Mouse (Mus musculus): ENCODE data around the gene St7.

The St7 gene

DNA sequence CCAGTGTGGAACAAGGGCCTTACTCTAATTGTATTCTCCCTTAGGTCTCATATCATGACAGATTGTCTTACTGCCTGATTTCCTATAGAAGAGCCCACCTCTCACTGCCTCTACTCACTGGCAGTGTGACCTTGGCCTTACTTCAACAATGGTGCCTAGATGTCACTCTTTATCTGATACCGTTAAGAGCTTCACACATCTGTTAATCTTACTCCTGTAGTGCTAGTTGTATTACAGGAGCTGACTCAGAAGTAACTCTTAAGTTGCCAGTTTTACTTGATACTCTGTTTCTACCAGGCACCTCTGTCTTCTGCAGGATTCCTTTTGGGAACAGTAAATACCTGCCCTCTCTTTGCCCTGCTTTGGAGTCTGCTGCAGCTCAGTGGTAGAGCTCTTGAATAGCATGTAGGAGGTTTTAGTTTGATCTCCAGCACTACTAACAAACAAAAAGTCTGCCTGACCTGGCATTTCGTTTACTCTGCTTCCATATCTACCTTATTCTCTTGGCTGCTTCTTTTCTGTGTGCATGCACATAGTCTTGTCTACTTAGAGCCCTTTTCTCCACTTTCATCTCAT lies 121.4 kb downstream of the St7 start:
- ATAC-seq (ENCODE audit: low TSS enrichment), result no peak

- ATAC-seq (ENCODE audit: low TSS enrichment), result peak; percentile 65
Observed at GRCm38 (mm10) chr6:17816865-17817435, 124.2 kb downstream of the St7 start.

GRCm38 (mm10) chr6:17823614-17824013 lies 130.9 kb downstream of the St7 start:
- ATAC-seq (ENCODE audit: low TSS enrichment), result no peak

- no peak for ATAC-seq (ENCODE audit: low TSS enrichment)
Observed at GRCm38 (mm10) chr6:17824735-17825134, 132.0 kb downstream of the St7 start.

GRCm38 (mm10) chr6:17828382-17828781 lies 135.6 kb downstream of the St7 start:
- 0 out of 2 replicates have a peak, but pooled peaks have one; percentile 39 for ATAC-seq (ENCODE audit: low TSS enrichment)

DNA sequence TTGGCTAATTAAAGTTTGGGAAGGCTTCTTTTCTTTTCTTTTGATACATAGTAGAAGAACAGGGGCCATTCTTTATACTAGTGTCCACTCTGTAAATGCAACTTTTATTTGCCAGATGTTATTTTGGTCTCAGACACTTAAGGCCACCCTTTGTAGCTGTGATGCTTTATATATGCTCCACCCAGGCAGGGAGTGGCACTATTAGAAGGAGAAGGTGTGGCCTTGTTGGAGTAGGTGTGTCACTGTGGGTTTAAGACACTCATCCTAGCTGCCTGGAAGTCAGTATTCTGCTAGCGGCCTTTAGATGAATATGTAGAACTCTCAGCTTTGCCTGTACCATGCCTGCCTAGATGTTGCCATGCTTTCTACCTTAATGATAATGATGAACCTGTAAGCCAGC lies 137.2 kb downstream of the St7 start:
- no peak for ATAC-seq (ENCODE audit: low TSS enrichment)

DNA sequence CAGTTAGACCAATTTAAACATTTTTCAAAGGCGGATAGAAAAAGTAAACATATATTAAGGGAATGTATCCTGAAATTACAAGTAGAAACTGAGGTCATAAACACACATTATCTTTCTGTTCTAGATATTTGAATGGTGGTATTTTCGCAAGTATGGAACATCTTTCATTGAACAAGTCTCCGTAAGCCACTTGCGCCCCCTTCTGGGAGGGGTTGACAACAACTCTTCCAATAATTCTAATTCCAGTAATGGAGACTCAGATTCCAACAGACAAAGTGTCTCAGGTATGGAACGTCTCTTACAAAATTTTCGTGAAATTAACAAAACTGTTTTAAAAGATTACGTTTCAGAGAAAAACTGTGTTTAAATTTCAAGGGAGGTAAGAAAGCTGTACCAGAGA lies 141.8 kb downstream of the St7 start:
- ATAC-seq (ENCODE audit: low TSS enrichment), result peak; percentile 66

GRCm38 (mm10) chr6:17835693-17836092 lies 143.0 kb downstream of the St7 start:
- ATAC-seq (ENCODE audit: low TSS enrichment), result no peak

DNA sequence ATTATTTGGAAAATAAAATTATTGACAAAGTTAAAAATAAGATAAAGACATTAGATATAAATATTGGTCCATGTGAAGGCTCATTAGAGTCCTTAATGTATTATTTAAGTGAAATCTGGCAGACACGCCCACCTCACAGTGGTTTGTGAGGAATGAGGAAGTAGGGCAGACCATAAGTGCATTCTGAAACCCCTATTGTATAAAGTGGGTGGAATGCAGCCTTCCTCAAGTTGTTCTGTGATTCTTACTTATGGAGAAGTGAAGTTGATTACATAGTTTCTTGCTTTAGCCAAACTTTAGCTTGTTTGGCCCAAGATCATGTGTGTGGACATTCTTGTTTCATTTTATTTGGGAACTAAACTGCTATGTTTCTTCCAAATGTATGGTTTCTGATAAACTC lies 144.9 kb downstream of the St7 start:
- ATAC-seq (ENCODE audit: low TSS enrichment), result no peak

DNA sequence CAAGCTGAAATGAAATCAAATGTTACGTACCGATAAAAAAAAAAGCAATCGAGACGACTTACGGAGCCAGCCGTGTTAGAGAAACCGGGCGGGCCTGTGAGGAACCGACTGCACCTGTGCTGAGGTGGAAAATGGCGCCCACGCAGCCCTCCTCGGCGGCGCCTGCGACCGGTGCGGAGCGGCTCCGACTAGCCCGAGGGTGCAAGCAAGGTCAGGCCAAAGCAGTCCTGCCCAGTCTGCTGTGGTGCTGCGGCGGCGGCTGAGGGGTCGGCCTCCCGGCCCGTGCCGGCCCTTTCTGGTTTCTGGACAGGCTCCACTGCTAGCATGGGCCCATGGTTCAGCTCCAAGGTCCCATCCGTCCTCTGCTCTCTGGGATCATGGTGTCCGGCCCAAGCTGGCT lies 147.7 kb downstream of the St7 start:
- no peak for ATAC-seq (ENCODE audit: low TSS enrichment)

DNA sequence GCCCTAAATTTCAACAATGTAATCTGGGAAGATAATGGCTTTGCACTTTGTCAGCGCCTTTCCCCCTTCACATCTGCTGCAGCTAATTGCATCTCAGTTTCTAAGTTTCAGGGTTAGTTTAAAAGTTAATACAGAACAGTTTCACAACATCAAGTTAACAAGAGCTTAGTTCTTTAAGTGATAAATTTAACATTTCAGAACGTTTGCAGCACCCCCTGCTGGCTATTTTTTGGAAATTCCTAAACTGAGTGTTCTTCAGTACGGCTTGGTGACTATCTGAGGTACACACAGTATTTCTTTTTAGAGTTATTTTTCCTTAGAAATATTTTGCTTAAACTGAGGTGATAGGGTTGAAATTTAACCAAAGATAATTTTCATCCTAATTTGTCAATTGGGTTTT lies 150.0 kb downstream of the St7 start:
- peak; percentile 64 for ATAC-seq (ENCODE audit: low TSS enrichment)

GRCm38 (mm10) chr6:17851316-17851715 lies 158.6 kb downstream of the St7 start:
- no peak for ATAC-seq (ENCODE audit: low TSS enrichment)

- ATAC-seq (ENCODE audit: low TSS enrichment), result no peak
Observed at GRCm38 (mm10) chr6:17853587-17854274, 161.0 kb downstream of the St7 start.

DNA sequence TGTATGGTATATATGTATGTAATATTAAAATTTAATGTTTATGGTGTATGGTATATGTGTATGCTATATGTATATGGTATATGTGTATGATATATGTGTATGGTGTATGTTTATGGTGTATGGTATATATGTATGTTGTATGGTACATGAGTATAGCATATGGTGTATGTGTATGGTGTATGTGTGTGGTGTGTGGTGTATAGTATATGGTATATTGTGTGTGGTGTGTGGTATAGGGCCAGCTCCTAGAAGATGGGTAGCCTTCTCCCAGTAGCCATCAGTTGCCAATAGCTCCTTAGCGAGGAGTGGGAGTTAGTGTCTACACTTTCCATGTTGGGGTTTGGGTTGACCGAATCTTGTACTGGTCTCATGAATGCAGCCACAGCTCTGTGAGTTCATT lies 162.9 kb downstream of the St7 start:
- no peak for ATAC-seq (ENCODE audit: low TSS enrichment)

GRCm38 (mm10) chr6:17859564-17859963 lies 166.8 kb downstream of the St7 start:
- ATAC-seq (ENCODE audit: low TSS enrichment), result peak; percentile 87

DNA sequence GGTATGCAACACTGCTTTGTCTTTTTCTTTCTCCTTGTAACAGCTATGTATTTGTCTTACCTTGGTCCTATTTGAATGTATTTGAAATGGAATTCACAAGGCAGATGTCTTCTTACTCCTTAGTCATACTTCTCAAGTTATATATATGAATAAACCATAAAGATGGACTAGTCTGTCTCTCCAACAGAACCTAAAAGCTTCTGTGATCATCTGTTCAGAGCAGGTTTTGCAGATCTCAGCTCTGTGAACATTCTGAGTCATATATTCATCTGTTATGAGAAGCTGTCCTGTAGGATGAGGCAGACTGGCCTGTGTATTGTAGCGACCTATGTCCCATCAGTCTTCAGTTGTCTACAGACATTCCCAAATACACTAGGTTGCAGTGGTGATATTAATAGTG lies 167.7 kb downstream of the St7 start:
- peak; percentile 83 for ATAC-seq (ENCODE audit: low TSS enrichment)

DNA sequence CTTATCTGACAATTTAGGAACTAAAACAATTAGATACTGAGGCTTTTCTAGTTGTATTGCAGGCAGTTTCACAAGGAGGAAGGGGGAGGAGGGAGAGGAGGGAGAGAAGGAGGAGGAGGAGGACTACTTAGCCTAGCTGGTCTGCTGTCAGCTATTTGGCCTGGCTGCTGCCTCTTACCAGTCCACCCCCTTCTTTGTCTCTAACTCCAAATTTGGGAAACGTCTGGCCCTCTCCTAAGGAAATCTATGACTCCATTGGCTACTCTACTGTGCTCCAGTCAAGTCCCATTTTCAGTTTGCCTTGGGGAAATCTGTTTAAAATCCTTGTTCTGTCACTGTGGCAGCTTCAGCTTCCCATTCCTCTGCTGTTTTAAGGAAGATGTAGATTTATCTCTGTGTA lies 175.1 kb downstream of the St7 start:
- peak; percentile 83 for ATAC-seq (ENCODE audit: low TSS enrichment)

- no peak for ATAC-seq (ENCODE audit: low TSS enrichment)
Observed at GRCm38 (mm10) chr6:17871831-17872372, 179.2 kb downstream of the St7 start.

DNA sequence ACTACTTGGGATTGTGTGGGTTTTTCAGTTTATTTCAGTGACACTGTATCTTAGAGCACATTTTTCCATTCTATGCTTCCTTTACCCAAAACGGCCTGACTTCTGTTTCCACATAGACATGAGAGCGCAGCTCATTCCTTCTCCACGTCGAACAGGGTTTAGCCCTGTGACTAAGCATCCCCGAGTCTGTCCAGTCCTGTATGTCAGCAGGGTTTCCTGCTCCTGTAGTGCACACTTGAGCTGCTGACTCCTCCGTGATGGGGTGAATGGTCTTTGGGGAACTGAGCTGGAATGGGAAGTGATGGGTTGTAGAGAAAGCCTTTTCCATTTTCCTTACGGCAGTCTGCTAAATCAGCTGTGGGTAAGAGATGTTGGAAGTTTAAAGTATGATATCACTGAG lies 182.9 kb downstream of the St7 start:
- ATAC-seq (ENCODE audit: low TSS enrichment), result peak; percentile 75

GRCm38 (mm10) chr6:17876023-17876613 lies 183.4 kb downstream of the St7 start:
- ATAC-seq (ENCODE audit: low TSS enrichment), result peak; percentile 71

DNA sequence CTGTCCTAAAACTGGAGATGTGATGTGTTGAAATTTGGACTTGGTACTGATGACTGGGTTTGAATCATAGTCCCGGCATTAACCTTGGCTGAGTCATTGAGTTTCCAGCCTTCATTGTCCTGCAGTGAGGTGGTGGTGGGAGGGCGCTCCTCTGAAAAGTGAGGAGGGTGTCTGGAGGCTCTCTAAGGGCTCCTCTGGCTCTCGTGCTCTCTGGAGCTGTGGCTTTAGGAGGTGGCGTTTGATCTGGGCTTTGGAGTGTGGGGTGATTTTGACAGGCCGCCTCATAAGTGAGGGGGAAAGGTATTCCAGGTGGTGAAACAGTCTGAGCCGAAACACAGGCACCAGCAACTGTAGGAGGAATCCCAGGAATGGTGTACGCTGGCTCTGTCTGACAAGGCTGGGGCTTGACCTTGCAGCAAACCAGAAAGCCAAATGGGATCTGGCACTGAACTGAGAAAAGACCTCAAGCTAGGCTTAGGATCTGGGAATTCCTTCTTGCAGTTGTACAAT lies 184.0 kb downstream of the St7 start:
- peak; percentile 32; the same call in 1 of the 2 replicates for ATAC-seq (ENCODE audit: low TSS enrichment)

DNA sequence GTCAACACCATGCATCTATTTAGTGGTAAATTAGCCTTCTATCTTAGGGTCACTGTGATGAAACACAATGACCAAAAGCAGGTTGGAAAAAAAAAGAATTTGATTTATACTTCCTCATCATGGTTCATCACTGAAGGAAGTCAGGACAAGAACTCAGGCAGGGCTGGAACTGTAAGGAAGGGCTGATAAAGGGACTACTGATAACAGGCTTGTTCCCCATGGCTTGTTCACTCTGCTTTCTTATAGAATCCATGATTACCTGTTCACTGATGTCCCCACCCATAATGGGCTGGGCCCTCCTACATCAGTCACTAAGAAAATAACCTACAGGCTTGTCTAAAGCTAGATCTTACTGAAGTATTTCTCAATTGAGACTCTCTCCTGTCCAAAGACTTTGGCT lies 190.2 kb downstream of the St7 start:
- ATAC-seq (ENCODE audit: low TSS enrichment), result no peak

GRCm38 (mm10) chr6:17887765-17888164 lies 195.0 kb downstream of the St7 start:
- no peak for ATAC-seq (ENCODE audit: low TSS enrichment)

Measured in frontal cortex, adult (tissue).